Mouse (Mus musculus) layer of hippocampus, adult 9-10 months (tissue): Measurements from ENCODE around the gene Lrrk2.

Source experiments
- DNase-seq: peaks from one replicate; pipeline ENCODE4 v3.0.0; 2022; ENCODE audit warnings: low spot score

Gene Lrrk2

DNA sequence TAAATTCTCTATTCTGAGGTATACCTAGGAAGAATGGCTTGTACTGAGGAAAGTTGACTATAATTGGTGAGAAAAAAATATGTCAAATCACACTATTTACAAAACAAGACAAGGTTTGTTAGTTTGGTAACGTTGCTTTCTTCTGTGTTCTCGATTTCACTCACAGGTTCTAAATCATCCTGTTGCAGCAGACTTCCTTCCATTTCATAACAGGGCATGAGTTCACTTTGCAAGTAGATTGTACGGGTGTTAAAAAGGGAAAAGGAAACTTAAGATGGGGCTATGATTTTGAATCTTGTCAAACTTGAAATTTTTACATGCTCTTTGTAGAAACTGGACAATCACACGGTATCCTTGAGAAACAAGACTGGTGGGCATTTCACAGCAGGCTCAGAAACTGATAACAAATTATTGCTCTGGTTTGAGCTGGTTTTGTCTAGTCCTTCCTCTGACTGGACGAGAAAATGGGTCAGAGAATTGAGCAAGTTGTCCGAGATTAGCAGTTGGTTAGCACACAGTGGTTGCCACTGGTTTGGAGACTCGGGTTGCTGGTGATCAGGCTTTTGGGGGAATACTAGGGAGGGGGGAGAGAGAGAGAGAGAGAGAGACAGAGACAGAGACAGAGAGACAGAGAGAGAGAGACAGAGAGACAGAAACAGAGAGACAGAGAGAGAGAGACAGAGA is 13.0 kb downstream of the Lrrk2 start:
- DNase-seq: no peak

DNA sequence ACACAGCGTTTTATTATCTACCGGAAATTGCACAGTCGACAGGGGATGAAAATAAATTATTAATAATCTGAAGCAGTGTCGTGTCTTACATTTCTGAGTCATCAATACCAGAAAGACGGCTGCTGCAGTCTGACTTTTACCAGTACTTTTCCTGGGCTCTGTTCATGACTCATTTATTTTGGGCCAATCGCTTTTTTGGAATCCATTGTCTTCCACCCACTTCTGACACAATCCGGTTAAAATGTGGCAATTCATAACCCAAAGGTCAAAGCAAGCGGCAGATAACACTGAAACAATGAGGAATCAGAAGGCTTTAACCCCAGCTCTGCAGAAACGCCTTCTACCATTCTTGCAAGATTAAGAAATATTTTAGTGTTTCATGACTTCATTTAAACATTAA is 17.7 kb downstream of the Lrrk2 start:
- no peak for DNase-seq

DNA sequence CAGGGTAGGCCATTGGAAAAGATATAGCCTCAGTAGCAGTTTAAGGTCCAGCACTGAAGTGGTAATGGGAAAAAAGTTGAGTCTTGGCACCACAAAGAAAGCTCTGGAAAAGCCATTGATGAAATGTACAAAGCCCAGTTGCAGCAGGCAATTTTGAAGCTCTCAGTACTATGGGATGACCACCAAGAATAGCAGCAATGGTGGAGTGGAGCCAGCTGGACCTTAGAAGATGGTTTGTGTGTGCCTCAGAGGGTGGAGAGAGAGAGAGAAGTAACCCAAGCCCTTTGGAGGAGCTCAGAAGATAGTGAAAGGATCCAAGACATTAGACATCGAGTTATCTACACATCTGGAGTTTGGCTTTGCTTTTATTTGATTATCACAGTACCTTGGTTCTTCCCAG is 20.1 kb downstream of the Lrrk2 start:
- no peak for DNase-seq

DNA sequence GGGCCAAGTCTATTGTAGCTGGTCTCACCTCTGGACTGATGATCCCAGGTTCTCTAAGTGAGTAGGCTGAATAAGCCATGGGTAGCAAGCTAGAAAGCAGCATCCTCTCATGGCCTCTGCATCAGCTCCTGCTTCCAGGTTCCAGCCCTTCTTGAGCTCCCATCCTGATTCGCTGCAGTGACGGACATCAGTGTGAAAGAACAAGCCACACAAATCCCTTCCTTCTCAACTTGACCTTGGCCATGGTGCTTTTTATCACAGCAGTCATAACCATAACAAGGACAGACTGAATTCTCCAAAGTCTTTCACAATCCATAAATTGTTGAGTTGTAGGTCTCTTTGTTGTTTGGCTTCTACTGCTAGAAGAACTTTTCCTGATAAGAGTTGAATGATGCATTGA is 20.9 kb downstream of the Lrrk2 start:
- no peak for DNase-seq

DNA sequence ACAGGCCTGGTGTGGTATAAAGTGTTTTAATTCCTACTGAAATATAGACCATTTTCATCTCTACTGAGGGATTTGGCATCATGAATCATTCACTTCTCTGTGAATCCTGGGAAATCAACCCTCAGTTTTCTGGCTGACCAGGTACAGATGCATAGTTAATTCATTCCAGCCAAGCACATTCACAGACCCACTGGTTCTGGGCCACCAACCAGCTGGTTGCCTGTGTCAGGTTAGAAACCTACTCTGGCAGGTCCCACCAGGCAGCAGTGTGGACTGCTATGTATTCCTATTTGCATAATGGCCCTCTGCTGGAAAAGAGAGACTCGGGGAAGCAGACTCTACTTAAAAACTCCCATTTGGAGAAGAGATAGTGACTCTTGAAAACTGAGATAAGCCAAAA is 27.9 kb downstream of the Lrrk2 start:
- DNase-seq: no peak

DNA sequence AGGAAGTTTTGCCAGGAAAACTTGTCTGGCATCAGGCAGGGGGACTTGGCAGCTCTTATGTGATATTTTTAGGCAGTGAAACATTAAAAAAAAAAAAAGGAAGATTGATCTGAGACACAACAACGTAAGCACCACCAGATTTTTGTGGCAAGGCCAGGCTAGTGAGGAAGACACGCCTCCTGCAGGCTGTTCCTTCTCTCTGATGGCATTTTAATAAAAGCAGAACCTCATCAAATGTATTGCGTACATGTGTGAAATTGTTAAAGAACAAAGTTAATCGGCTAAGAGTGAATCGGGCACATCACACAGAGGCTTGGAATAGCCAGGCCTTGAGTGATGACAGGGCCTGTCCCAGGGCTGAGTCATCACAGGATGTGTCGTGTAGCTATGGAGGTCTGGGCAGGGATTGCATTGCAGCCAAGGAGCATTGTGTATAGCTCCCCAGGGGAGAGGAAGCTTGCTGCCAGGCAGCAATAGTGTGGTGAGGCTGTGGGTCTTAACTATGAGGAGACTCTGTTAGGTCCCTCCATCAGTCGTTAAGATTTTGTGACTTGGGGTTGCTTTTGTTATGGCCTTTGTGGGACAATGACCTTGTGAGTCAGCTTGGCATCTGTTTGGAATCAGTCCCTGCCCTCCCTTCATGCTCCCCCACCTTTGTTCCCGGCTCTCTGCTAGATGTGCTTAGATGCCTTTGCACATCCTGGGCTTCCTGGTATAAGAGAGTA is 30.2 kb downstream of the Lrrk2 start:
- DNase-seq: no peak

DNA sequence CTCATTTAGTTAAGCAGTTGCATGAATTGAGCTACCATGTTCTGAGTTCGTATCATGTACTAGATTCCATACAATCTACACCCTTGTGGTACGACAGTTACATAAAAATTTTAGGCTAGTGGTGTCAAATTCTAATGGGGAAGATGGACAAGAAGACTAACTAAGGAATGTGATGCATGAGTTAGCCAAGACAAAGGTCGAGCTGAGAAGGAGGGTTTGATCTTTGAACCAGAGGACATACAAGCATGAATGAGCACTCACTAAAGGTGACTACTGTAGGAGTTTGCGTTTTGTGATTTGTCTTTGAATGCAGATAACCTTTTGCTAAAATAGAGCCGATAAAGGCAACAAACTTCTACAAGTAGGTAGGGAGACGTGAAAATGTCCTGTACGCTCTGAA is 31.1 kb downstream of the Lrrk2 start:
- no peak for DNase-seq

DNA sequence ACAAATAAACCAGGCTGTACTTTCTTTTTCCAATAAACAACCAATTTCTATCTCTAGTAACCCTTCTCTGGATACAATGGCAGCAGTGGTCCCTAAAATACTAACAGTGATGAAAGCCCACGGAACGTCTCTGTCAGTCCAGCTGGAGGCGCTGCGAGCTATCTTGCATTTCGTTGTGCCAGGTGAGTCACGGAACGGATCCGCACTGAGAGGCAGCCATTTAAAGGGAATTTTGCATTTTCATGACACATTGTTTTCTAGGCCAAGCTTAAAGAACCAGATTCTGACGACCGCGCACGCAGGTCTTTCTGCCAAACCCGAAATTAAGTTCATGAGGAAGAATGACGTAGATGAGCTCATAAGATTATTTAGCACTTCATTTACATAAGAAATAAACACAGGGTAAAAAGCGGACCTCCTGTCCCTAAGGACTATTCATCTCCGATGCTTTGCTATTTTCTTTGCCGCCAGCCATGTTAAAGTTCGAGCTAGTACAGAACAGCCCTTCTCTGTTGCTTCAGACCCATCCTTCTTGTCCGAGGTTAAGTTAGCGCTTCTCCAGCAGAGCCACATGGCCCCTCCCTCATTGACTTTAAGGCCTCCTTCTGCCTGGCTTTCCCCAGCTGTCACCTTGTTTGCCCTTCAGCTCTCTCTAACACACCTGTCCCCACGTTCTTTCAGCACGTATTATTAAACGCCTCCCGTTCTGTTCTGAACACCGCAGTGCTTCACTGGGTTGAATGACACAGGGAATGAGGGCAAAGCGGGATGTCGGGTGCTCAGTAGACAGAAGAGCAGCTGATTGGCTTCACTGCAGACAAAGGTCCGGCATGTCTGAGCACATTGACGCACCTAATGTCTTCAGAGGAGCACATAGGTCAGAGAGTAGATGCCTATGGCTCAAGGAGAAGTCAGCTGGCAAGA is 36.5 kb downstream of the Lrrk2 start:
- DNase-seq: no peak

DNA sequence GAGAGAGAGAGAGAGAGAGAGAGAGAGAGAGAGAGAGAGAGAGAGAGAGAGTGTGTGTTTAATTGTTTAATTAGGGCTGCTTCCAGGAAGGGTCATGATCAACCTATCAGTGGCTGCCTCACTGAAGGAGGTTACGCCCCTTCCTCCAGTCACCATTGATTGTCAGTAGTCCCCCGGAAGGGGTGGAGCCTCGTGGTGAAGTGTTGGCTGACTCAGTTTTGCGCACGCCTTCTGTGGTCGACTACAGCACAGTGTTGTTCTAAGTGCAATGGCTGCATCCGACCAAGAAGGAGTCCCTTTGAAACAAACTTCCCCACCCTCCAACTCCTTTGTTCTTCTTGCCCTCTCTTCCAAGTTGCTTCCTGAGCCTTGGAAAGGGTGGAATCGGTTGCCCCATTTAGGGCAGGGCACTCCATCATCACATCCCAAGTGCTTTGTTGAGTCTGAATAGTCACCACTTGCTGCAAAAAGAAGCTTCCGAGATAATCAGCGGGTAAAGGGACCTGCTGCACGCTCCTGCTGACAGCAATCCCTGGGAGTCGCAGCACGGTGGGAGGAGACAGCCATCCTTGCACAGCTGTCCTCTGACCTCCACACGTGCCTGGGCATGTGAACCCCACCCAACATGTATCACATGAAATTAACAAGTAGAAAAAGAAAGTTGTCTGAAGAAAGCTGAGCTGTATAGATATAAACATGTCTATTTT is 62.4 kb downstream of the Lrrk2 start:
- no peak for DNase-seq

DNA sequence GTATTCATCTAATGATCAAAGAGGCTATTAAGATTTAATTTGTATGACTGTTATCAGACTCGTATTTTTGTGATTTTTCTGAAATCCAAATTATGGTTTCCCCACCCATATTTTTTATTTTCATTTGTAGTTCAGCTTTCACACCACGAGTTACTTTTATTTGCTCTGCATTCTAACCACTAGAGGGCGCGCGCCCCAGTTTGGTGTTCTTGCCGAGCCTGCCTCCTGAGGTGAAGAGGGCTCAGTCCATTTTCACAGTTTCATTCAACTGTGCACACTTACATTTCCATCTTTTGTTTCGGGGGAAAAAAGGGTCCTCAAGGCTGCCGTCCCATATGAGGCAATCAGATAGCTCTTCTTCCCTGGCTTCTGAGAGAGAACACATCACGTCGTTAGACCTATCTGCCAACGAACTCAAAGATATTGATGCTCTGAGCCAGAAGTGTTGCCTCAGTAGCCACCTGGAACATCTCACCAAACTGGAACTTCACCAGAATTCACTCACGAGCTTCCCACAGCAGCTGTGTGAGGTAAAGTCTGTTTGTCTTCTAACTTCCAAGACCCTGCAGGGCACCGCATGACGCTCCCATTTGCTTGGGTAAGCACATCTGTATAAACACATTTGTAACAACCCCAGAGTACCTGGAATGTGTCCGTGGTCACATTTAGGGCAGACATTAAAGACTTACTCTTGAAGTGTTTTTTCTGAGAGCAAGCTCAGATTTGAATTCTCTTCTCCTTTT is 64.0 kb downstream of the Lrrk2 start:
- no peak for DNase-seq

DNA sequence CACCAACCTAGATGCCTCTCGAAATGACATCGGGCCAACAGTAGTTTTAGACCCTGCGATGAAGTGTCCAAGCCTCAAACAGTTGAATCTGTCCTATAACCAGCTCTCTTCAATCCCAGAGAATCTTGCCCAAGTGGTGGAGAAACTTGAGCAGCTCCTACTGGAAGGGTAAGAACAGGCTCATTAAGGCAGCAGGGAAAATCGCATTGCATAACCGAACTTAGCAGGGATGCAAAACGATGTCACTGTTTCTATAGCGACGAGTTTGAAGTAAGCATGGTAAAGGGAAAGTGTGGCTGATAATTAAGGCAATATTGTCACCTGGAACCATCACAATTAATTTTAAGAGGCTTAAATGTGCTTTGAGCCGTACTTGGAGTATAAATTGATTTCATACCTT is 65.8 kb downstream of the Lrrk2 start:
- DNase-seq: no peak

DNA sequence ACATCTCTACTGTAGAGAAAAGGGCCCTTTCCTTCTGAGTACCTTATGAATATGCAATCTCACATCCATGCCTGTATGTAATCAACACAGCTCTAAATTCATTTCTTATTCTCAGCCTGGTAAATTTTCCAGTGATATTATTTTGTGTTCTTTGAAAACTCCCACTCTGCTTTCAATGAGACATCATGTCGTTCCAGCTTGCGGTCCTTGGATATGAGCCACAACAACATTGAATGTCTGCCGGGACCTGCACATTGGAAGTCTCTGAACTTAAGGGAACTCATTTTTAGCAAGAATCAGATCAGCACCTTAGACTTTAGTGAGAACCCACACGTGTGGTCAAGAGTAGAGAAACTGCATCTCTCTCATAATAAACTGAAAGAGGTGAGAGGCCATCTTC is 72.5 kb downstream of the Lrrk2 start:
- no peak for DNase-seq

DNA sequence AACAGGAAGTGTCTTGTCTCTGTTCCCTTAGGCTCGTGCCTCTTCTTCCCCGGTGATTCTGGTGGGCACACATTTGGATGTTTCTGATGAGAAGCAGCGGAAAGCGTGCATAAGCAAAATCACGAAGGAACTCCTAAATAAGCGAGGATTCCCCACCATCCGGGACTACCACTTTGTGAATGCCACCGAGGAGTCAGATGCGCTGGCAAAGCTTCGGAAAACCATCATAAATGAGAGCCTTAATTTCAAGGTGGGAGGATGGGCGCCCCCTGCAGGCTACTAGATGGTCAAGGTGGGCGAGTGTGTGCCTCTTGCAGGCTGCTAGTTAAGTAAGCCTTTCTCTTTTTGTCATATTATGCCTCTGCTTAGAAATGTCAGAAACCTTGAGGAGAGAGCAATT is 79.1 kb downstream of the Lrrk2 start:
- DNase-seq: no peak

DNA sequence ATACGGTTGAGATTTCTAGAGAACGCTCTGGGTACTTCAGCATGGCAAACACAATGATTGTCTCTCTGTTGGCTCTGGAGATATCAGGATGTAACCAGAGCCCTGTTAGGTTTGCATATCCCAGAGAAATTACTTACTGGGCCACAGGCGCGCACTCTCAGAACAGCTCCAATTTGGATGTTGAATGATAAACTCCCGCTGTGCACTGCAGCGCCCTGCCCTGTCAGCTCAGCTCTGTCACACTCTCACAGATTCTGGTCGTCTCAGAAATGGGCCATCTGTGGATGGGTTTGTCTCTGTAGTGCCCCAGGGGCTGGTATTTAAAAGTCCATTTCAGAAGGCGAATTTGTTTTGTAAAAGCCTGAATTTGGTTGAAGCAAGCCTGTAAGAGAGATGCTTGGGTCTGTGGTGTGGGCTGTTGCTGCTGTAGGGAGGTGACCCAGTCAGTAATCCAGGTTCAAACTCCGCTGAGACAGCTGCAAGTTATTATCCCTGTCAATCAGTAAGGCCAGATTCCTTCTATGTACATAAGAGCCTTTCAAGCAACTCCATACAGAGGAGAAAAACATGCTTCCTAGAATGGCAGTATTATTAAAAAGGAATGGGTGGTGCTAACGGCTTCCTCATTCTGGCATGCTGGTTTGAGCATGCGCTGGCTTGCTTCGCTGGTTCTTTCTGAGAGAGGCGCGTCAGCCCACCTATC is 80.6 kb downstream of the Lrrk2 start:
- no peak for DNase-seq

DNA sequence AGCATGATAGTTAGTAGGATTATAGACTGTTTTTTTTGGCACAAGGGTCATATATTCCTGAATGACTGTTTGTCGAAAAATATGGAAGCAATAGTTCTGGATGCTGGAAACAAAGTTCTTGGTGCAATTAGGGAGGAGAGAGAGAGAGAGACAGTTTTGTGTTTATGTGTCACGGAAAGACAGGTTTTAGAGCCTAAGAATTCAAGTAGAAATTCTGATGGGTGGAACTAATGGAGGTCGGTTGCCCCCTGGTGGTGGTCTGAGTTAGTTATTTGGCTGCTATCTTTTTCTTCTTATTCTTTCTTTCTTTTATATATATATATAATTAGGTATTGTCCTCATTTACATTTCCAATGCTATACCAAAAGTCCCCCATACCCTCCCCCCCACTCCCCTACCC is 81.6 kb downstream of the Lrrk2 start:
- DNase-seq: no peak

DNA sequence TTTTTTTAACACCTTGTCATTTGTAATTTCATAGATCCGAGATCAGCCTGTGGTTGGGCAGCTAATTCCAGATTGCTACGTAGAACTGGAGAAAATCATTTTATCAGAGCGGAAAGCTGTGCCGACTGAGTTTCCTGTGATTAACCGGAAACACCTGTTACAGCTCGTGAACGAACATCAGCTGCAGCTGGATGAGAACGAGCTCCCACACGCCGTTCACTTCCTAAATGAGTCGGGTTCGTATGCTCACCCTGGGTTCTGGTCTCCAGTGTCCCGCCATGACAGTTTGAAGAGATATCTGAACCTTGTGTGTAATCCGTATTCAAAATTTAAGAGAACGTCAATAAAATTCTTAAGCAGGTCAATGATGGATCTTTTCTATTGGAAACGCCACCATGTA is 82.8 kb downstream of the Lrrk2 start:
- no peak for DNase-seq

DNA sequence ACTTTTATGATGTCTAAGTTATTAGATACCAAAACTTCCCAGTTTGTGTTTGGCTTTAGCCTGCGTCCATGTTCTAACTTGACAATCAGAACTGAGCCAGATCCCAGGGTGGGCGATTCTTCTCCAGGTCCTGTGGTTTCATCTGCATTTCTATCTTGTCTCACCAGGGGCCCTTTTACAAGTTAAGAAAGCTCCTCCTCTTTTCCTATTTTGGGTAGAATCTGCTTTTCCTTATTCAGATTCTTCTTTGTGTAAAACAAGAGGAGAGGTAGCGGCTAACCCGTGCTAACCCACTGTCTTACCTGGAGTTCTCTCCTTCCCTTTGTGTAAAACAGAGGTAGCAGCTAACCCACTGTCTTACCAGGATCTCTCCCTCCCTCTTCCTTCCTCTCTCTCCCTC is 99.1 kb downstream of the Lrrk2 start:
- DNase-seq: no peak

DNA sequence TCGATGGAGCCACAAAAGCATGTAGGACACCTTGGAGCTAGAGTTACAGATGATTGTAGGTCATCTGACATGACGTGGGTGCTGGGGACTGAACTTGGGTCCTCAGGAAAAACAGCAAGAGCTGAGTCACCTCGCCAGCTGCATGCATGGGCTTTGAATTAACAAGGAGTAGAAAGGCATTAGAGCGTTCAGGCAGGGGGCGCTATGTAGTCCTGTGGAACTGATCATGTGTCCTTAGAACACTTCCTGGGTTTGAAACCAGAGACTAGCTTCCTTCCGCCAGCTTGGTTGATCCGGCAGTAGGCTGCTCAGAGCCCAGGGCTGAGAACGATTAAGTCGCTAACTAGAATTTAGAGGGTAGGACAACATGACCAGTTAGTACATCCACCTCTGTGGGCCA is 106.2 kb downstream of the Lrrk2 start:
- no peak for DNase-seq

DNA sequence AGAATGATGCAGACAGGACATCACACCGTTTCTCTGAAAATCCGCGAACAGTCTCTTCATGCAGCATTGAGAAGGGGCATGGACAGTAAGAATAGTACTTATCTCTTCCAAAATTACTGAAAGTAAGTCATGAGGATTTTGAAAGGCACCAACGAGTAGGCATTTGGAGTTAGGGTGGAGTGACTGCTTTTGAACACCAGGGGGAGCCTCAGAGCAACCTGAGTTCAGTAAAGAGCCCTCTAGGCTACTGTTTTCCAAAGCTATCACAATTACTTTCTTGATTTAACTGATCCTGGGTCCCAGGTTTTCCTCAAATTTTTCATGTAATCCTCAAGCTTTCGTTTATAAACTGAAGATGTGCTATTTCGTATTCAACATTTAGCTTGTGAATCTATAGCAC is 108.2 kb downstream of the Lrrk2 start:
- peak; percentile 15 for DNase-seq

DNA sequence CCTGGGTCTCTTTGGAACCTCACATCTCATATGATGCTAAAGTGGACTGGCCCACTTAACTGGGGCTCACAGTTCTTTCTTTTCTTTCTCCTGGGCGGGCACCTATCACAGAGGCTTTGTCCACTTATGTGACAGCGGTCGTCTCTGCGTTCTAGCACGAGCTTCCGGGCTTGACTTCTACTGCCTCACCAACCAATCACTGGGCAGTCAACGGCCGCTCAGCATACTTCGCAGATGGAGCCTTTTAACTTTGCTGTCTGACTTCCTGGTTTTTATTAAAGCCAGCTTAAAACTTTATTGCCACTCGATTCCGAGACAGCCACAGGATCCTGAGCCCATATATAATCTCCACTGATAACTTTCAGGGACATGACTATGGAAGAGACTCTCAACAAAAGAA is 115.4 kb downstream of the Lrrk2 start:
- no peak for DNase-seq

DNA sequence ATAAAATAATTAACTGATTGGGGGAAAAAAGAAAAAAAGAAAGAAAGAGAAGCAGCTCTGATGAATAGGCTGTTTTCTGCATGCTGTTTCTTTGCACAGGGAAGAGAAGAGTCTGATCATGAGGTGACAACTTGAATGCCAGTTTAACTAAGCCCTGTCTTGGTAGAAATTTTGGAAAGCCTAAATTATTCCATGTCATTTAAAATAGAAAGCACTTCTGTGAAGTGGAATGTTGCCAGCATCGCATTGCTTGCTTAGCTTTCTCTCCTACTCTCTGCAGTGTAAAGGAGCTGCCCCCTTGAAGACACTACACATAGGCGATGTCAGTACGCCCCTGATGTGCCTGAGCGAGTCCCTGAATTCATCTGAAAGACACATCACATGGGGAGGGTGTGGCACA is 133.5 kb downstream of the Lrrk2 start:
- DNase-seq: no peak
